Mouse (Mus musculus) myocyte (in vitro differentiated cells): ENCODE results near the gene Cacnb2.

ENCODE experiments used
- CEBPB ChIP-seq: IDR thresholded peaks from 2 replicates; pipeline ENCODE4 v1.6.1; 2011; ENCODE audit warnings: mild to moderate bottlenecking, moderate library complexity; ENCODE audit not compliant: poor library complexity, insufficient read depth, severe bottlenecking
- E2F4 ChIP-seq: IDR thresholded peaks from one replicate; pipeline ENCODE4 v1.6.1; 2011; ENCODE audit warnings: mild to moderate bottlenecking, control low read depth, moderate library complexity; ENCODE audit not compliant: insufficient read depth
- MYOD1 ChIP-seq, 3 experiments: IDR thresholded peaks; one replicate each; pipeline ENCODE4 v1.6.1; 2011; ENCODE audit warnings: control low read depth in 2 of 3, low read depth in 2 of 3, mild to moderate bottlenecking in 2 of 3, moderate library complexity in 1 of 3; ENCODE audit not compliant: insufficient read length in 2 of 3, control insufficient read depth in 1 of 3
- POLR2A ChIP-seq: IDR thresholded peaks from one replicate; pipeline ENCODE4 v1.6.1; 2011; ENCODE audit warnings: low read depth, mild to moderate bottlenecking, control low read depth, moderate library complexity; ENCODE audit not compliant: insufficient read length
- POLR2AphosphoS2 ChIP-seq: IDR thresholded peaks from one replicate; pipeline ENCODE4 v1.6.1; 2011; ENCODE audit warnings: low read depth, control low read depth; ENCODE audit not compliant: insufficient read length
- USF1 ChIP-seq: IDR thresholded peaks from one replicate; pipeline ENCODE4 v1.6.1; 2011; ENCODE audit warnings: low read depth, mild to moderate bottlenecking, control low read depth, moderate library complexity

DNA sequence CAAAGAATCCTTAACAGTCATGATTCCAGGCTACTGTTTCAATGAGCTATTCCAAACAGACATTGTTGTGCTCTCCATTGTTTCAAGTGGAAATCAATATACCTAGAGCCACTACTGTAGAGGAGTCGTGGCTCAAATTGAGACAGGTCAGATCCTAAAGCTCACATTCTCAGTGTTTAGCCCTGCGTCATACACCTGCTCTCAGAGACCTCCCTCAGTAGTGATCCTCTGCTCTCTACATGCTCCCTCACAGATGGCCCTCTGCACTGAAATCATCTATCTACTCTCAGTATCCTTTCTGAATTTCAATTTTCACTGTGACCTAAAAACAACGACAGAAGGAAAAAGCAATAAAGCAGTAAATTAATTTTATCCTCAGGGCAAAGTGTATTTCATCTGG lies 404.6 kb downstream of the Cacnb2 start:
- TF ChIP-seq E2F4, result no peak
- TF ChIP-seq USF1, result no peak
- TF ChIP-seq CEBPB, result no peak
- no peak for TF ChIP-seq POLR2A
- no peak for TF ChIP-seq MYOD1 (IDR thresholded peaks at IDR 0.05; ENCODE audit: control insufficient read depth in 1 of 3, insufficient read length in 2 of 3, low read depth in 2 of 3)
- no peak for TF ChIP-seq POLR2AphosphoS2
